Mouse (Mus musculus) CH12.LX (cell line): Measurements from ENCODE around the gene Fgf12.

ENCODE experiments used
- CHD1 ChIP-seq: IDR thresholded peaks from 2 replicates; pipeline ENCODE4 v1.6.1; 2012; ENCODE audit warnings: low read depth, low read length, improper control_type of control experiment, inconsistent platforms
- CTCF ChIP-seq, 2 experiments: IDR thresholded peaks in 1 of 2; conservative IDR thresholded peaks in 1 of 2; 2 replicates each; pipeline ENCODE4 v1.5.1; 2011 to 2012; ENCODE audit warnings: low read depth in 2 of 2, low read length in 2 of 2, improper control_type of control experiment in 1 of 2, inconsistent platforms in 1 of 2, mild to moderate bottlenecking in 1 of 2, moderate library complexity in 1 of 2
- E2F4 ChIP-seq: IDR thresholded peaks from 2 replicates; pipeline ENCODE4 v1.6.1; 2011; ENCODE audit warnings: low read depth, low read length, improper control_type of control experiment; ENCODE audit not compliant: insufficient replicate concordance
- EP300 ChIP-seq: IDR thresholded peaks from 2 replicates; pipeline ENCODE4 v1.6.1; 2011; ENCODE audit warnings: low read length, improper control_type of control experiment
- HCFC1 ChIP-seq: IDR thresholded peaks from 2 replicates; pipeline ENCODE4 v1.6.1; 2012; ENCODE audit warnings: low read depth, mild to moderate bottlenecking, inconsistent platforms, low read length, improper control_type of control experiment
- KAT2A ChIP-seq: IDR thresholded peaks from 2 replicates; pipeline ENCODE4 v1.6.1; 2012; ENCODE audit warnings: low read length, improper control_type of control experiment, inconsistent platforms; ENCODE audit not compliant: insufficient replicate concordance
- MXI1 ChIP-seq: IDR thresholded peaks from 2 replicates; pipeline ENCODE4 v1.6.1; 2011; ENCODE audit warnings: mild to moderate bottlenecking, low read depth, low read length, improper control_type of control experiment
- NELFE ChIP-seq: IDR thresholded peaks from 2 replicates; pipeline ENCODE4 v1.6.1; 2011; ENCODE audit warnings: low read depth, low read length, improper control_type of control experiment
- NRF1 ChIP-seq: IDR thresholded peaks from 2 replicates; pipeline ENCODE4 v1.6.1; 2014; ENCODE audit warnings: low read depth, mild to moderate bottlenecking, inconsistent platforms, low read length, improper control_type of control experiment, moderate library complexity
- PAX5 ChIP-seq: IDR thresholded peaks from 2 replicates; pipeline ENCODE4 v1.6.1; 2012; ENCODE audit warnings: low read length, inconsistent platforms, mixed read lengths
- POLR2A ChIP-seq: IDR thresholded peaks from 2 replicates; pipeline ENCODE4 v1.6.1; 2011; ENCODE audit warnings: low read depth, mild to moderate bottlenecking, improper control_type of control experiment, low read length
- POLR2AphosphoS2 ChIP-seq: IDR thresholded peaks from 2 replicates; pipeline ENCODE4 v1.6.1; 2011; ENCODE audit warnings: low read depth, low read length, improper control_type of control experiment

DNA sequence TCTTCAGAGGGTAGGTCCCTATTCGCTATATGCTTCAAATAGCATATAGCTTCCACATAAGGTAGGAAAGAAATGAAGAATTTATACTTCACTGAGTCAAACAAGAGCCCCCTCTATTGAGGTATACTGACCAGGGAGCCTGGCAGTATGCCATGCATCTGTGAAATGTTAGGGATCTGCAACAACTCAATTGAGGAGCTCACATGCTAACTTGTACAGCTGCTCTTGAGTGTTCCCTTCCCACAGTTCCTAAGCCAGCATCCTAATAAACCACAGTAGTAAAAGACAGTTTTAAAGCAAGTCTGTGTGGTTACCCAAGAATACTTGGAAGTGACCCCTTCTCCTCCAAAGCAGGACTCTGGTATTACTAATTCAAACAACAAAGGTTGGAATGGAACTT lies 331.3 kb downstream of the Fgf12 start:
- no peak for TF ChIP-seq CHD1
- no peak for TF ChIP-seq HCFC1
- no peak for TF ChIP-seq POLR2A
- no peak for TF ChIP-seq CTCF (conservative IDR thresholded peaks at IDR 0.05 in 1 of 2, IDR thresholded peaks at IDR 0.05 in 1 of 2; ENCODE audit: low read depth in 2 of 2, low read length in 2 of 2)
- TF ChIP-seq E2F4, result no peak
- no peak for TF ChIP-seq PAX5
- no peak for TF ChIP-seq EP300
- no peak for TF ChIP-seq MXI1
- TF ChIP-seq NELFE, result no peak
- TF ChIP-seq POLR2AphosphoS2, result no peak
- TF ChIP-seq NRF1, result no peak
- TF ChIP-seq KAT2A, result no peak
